Mouse (Mus musculus): ENCODE results near the gene Fgfbp3.
"Not testable (repeated sequence)": the region's sequence is repeated elsewhere in the genome, so short reads cannot be mapped to it uniquely, and the experiment has no call there.

Fgfbp3 gene

DNA sequence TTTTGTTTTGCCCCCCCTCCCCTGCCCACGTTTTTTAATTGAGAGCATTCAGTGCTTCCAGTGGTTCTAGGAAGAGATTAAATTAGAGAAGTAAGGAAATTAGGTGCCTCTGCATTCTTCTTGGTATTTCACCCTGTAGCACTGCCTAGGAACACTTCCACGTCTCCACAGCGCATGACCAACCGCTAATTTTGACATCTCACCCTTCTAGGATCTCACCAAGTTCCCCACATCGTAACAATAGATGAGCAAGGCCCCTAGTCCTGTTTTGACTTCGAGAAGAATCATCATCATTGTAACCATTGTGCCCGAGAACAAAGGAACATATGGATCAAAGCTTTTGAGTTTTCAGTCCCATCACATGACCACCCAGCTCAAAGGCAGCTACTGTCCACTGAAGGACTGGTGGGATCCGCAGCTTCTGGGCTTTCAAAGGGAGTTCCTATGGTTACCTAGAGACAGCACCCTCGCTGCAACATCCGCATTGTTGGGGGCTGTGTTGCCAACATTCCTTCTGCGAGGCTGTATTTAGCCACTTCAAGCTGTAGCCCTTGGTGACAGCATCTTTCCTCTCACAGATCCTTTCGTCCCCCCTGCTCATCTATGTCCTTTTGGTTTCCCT is 8.9 kb downstream of the Fgfbp3 start:
- DNase-seq (ENCODE audit: extremely low read depth, low read depth, low spot score) = no peak

DNA sequence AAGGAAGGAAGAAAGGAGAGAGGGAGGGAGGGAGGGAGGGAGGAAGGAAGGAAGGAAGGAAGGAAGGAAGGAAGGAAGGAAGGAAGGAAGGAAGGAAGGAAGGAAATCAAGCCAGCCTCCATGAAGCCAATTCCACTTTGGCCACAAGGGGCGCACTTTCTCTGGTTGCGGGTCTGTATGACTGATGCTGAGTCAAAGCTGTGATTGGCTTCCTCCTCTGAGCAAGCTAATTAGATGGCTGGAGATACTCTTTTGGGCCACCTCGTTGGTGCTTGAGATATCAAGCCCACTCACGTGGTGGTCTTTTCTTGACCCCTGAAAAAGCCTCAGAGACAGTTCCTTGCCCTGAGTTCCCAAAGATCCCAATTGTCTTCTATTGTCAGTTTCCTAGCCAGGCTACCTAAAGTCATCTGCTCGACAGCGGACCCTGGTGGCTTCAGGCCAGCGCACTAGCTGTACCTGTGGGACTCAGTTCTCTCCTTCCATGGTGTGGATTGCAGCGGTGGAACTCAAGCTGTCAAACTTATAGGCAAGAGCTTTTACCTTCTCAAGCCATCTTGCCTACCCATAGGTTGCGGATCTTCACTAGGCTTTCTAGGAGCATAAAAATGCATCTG is 9.6 kb downstream of the Fgfbp3 start:
- no peak for DNase-seq (ENCODE audit: extremely low read depth, low read depth, low spot score)

DNA sequence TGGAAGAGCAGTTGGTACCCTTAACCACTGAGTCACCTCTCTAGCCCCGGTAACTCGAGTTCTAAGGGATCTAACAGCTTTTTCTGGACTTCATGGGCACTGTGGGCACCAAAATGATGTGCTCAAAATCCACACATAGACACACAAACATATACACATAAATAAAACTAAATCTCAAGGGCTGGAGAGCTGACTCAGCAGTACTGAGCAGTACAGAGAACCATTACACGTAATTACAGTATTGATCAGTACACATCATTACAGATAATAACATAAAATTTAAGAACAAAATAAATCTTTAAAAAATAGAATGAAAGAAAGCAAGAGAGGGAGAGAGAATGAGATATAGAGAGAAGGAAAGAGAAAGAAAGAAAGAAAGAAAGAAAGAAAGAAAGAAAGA is 10.3 kb downstream of the Fgfbp3 start:
- no peak for DNase-seq (ENCODE audit: extremely low read depth, low read depth, low spot score)

DNA sequence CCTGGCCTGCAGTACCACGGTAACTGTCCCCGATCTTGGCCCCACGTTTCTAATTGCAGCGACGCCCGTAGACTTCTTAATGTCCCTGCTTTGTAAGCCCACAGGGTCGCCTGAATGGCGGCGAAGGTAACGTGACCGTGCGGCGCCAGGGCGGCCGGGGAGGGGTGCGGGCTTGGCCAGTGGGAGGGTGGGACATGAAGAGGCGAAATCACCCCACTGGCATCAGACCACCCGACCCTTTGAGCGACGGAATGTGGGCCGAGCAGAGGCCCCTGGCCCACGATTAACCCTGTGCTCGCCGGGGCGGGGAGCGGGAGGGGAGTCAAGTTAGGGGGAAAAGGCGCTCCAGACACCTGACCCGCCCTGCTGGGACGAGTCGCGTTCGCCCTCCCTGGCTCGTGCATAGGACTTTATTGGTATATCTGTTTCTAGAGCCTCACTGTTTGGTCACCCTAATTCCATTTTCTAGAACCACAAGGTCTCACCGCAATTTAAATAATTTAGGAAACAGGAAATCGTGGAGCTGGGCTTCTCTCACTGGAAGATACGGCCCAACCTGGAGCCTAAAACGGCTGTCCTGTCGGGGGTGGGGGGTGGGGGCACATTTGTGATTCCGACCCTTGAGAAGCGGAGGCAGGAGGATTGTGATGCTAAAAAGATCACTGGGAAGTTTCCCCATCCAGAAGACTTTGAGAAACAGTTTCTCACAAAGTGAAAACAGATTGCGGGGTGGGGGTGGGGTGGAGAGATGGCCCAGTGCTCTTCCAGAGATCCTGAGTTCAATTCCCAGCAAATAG is 15.0 kb downstream of the Fgfbp3 start:
- DNase-seq (ENCODE audit: extremely low read depth, low read depth, low spot score) = no peak

DNA sequence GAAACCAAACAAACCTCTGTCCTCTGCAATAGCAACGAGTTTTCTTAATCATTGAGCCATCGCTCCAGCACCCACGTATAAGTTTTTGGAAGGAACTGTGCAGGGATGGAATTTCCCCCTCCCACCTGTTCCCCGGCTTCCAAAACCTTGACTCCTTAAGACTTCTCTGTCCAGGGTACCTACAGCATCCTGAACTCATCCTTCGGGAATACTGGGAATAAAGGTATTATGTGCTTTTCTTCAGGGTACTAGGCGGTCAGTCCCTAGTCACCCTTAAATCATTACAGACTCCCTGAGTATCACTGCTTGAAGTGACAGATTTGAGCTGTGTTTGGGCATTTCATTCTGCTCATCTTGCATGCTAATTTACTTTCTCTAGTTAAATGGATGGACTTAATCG is 16.0 kb downstream of the Fgfbp3 start:
- no peak for DNase-seq (ENCODE audit: extremely low read depth, low read depth, low spot score)

DNA sequence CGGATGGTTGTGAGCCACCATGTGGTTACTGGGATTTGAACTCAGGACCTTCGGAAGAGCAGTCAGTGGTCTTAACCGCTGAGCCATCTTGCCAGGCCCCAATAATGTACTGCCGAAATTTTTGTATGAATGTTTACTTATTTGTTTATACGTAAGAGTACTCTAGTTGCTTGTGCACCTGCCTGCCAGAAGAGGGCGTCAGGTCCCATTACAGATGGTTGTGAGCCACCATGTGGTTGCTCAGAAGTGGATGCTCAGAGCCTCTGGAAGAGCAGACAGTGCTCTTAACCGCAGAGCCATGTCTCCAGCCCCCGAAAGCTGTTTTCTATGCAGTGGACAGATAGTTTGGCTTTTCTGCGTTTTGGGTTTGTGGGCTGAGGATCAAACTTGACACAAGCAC is 21.6 kb downstream of the Fgfbp3 start:
- DNase-seq (ENCODE audit: extremely low read depth, low read depth, low spot score) = no peak

DNA sequence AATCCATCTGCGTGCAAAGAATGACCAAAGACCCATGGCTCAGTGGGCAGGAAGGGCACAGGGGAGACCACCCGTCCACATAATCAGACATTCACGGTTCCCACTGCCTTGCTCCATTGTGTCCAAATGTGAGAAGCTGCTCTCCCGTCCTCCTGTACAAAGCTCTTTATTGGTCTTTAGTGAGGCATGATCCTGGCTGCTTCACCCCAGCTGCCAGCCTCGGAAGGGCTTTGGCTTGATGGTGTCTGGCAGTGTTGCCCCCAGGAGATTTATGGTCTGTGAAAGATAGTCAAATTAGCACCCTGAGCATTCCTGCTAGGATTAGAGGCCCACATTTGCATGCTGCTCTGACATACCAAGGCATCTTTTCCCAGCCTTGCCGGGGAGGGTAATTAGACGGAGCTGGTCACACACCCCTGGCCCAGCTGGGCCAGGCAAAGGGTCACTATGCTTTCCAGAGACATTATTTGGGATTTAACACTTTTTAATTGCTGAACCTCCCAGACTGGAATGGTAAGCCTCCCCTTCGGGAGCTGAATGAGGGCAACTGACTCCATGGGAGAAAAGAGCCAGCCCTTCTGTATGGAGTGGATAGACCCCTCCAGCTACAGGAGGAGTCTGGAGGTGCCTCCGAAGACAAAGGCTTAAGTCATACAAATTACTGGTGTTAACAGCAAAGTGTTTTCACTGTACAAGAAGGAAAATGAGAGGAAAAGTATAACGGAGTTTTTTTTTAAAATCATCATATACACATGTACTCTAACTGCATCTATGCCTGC is 22.4 kb downstream of the Fgfbp3 start:
- no peak for DNase-seq (ENCODE audit: extremely low read depth, low read depth, low spot score)

DNA sequence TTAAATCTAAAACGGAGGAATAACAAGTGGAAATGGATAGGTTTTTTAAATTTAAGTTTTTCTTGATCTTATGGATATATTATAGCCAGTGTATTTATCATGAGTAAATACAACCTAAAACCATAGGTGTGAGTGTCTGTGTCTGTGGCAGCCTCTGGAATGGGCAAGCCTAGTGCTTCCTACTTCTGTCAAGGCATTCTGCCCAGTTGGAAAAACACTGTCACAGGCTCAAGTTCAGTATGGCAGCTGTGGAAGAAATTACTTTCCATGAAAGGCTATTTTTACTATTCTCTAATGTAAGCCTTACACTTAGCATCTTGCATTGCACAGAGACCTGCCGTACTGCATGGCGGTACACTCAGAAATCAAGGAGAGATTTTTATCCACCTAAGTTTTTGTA is 27.7 kb downstream of the Fgfbp3 start:
- no peak for DNase-seq (ENCODE audit: extremely low read depth, low read depth, low spot score)

DNA sequence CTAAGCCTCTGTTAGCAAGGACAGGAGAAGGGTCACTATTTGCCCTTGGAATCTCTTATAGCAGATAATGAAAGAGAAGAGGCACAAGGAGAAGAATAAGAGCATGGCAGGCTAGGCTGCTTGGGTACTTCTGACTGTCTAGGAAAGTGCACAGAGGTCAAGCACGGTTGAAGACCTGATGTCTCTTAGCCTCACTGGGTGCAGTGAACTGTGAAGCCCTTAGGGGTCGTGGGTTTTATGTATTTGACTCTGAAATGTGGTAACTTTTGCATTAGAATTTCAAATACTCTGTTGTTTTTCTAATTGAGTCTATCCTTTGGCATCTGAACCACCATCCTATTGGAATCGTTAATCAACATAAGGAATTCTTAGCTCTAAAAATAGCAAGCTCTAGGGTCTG is 31.7 kb downstream of the Fgfbp3 start:
- DNase-seq (ENCODE audit: extremely low read depth, low read depth, low spot score) = no peak

DNA sequence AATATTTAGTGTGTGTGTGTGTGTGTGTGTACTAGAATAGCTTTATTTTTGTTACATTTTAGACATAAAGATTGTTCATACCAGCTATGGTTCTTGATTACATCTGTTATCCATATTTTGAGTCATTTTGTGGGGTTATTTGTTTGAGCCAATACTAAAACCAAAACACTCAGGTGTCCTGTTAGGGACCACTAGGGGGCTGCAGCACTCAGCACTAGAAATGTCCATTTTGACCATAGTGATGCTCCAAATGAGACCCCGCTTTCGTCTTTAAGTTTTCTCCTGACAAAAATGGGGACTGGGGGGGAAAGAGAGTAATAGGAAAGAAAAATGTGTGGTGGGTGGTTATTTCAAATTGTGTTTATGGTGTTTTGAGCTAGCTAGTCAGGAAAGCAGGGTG is 33.1 kb downstream of the Fgfbp3 start:
- no peak for DNase-seq (ENCODE audit: extremely low read depth, low read depth, low spot score)

DNA sequence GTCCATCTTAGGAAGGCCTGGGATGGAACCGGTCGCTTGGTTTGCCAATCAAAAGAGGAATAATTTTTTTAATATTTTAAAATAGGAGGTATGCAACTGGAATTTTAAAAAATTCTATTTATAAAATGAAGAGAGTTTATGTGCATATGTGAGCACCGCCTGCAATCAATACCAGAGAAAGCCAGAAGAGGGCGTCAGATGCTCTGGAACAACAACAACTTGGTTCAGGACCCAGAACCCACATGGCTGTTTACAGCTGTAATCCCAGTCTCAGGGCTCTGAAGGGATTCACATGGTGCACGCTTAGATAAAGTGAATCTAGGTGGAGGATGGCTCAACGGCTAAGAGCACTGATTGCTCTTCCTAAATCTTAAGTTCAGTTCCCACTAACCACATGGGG is 36.3 kb downstream of the Fgfbp3 start:
- DNase-seq (ENCODE audit: extremely low read depth, low read depth, low spot score) = no peak

DNA sequence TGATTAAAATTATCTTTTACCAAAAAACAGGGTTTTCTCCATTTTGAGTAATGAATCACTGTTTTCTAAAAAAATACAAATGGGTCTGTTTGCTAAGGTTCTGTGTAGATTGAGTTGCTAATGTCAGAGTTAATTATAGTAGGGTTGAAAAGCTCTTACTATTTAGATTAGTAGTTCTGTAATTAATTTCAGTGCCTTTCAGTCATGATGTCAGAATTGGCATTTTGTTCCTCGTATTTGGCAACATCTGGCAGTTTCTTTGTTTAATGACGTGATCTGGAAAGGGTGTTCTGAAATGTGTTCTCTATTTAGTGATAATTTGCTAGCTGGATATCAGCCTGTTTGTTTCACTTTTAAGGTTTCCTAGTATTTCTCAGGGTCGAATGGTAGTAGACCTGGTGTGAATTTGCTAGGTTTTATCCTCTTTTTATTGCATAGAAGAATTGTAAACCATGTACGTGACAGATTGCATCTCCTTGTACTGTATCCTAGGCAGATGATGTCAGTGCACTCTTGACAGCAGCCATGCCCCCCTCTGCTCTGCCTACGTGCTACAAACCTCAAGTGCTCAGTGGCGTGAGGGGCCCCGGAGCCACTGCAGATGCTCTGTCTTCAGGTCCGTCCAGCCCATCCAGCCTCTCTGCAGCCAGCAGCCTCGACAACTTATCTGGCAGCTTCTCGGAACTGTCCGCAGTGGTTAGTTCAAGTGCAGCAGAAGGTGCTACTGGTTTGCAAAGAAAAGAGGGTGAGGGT is 40.5 kb downstream of the Fgfbp3 start:
- DNase-seq (ENCODE audit: extremely low read depth, low read depth, low spot score) = no peak

DNA sequence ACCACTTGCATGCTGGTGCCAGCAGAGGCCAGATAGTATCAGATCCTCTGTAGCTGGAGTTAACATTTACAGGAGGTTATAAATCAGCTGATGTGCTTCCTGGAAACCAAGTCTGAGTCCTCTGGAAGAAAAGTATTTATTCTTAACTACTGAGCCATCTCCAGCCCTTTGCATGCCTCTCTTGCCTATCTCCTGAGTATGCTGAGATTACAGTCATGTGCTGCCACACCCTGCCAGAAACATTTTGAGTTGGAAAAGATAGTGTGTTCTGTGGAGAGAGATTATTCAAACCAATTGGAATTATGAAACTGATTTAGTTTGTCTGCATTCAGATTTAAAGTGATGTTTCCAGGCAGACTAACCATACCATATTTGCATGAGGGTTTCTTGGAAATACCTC is 42.1 kb downstream of the Fgfbp3 start:
- DNase-seq (ENCODE audit: extremely low read depth, low read depth, low spot score) = no peak

DNA sequence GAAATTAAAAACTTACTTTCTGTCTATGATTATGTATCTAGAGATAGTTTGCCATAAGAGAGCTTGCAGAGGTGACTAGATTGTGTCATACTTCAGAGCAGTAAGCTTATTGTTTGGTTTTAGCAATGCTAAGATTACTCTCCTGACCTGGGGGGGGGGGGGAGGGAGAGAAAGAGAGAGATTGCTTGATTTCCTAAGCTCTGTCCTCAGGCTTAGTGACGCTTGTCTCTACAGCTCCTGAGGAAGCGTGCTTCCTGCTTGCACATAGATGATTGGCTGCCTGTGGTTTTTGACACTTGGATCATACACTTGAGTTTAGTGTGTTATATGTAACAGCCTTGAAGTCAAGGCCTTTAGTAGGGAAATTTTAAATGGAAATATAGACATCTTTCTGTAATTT is 44.8 kb downstream of the Fgfbp3 start:
- peak; percentile 63 for DNase-seq (ENCODE audit: extremely low read depth, low read depth, low spot score)

DNA sequence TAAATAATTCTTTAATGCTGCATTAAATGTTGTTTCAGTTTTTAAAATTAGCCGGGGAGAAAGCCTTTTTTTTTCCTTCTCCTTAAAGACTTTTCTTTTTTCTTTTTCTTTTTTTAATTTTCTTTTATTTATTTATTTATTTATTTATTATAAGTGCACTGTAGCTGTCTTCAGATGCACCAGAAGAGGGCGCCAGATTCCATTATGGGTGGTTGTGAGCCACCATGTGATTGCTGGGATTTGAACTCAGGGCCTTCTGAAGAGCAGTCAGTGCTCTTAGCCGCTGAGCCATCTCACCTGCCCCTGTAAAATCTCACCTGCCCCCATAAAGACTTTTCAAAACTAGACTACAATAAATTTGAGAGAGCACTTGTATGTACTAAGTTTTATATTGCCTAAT is 50.7 kb downstream of the Fgfbp3 start:
- not testable (repeated sequence) for DNase-seq (ENCODE audit: extremely low read depth, low read depth, low spot score)

Measured in fat pad, adult 2 months (tissue).